Mouse (Mus musculus) heart, embryonic 15.5 days (tissue): ENCODE data around the gene Bmp10. TPM values are rescaled to one million over a fixed set of nuclear protein-coding genes. Genes with fewer than 3 reads are reported as not detected.

Source experiments
- ATAC-seq: fragments of 200-750 bp; cut with Nextera tagmentation; replicated peaks from 2 replicates; pipeline ENCODE4 v1.8.0; 2017; ENCODE audit warnings: low read depth, moderate TSS enrichment; ENCODE audit not compliant: insufficient number of reproducible peaks, insufficient read depth, low FRiP score
- H3K27ac ChIP-seq: fragments of 300-500 bp; sonication (generic); 2 replicates; pipeline ENCODE4 v1.5.1; 2015; ENCODE audit warnings: mild to moderate bottlenecking, inconsistent platforms
- H3K27me3 ChIP-seq: fragments of 300-500 bp; sonication (generic); 2 replicates; pipeline ENCODE4 v1.6.1; 2015; ENCODE audit warnings: inconsistent platforms
- H3K36me3 ChIP-seq: fragments of 300-500 bp; sonication (generic); 2 replicates; pipeline ENCODE4 v1.6.1; 2015; ENCODE audit warnings: mild to moderate bottlenecking, inconsistent platforms
- H3K4me1 ChIP-seq: fragments of 300-500 bp; sonication (generic); replicated peaks from 2 replicates; pipeline ENCODE4 v1.6.1; 2015; ENCODE audit warnings: inconsistent platforms
- H3K4me2 ChIP-seq: fragments of 300-500 bp; sonication (generic); 2 replicates; pipeline ENCODE4 v1.6.1; 2015; ENCODE audit warnings: inconsistent platforms, mild to moderate bottlenecking, moderate library complexity
- H3K4me3 ChIP-seq: fragments of 300-500 bp; sonication (generic); 2 replicates; pipeline ENCODE4 v1.5.1; 2015; ENCODE audit warnings: mild to moderate bottlenecking, inconsistent platforms
- H3K9ac ChIP-seq: fragments of 300-500 bp; sonication (generic); 2 replicates; pipeline ENCODE4 v1.6.1; 2015; ENCODE audit warnings: mild to moderate bottlenecking, inconsistent platforms
- H3K9me3 ChIP-seq: fragments of 300-500 bp; sonication (generic); replicated peaks from 2 replicates; pipeline ENCODE4 v1.6.1; 2016; ENCODE audit warnings: inconsistent platforms
- WGBS: fragments of 180-500 bp; shearing (Covaris S2); methylation state at CpG from one replicate; pipeline ENCODE4 v1.1.7; 2015; ENCODE audit warnings: mixed read lengths; 5-methylcytosine and 5-hydroxymethylcytosine counted together
- polyA plus RNA-seq: library from polyadenylated mRNA; unstranded; fragments of >200 nt; fragmentation: Nextera tagmentation; extraction: Ambion mirVana; gene quantifications from 2 replicates; pipeline ENCODE4 v1.2.1, GENCODE M21; 2015

Bmp10 gene
- 3.1 and 4.4 TPM in 2 replicates for polyA plus RNA-seq

DNA sequence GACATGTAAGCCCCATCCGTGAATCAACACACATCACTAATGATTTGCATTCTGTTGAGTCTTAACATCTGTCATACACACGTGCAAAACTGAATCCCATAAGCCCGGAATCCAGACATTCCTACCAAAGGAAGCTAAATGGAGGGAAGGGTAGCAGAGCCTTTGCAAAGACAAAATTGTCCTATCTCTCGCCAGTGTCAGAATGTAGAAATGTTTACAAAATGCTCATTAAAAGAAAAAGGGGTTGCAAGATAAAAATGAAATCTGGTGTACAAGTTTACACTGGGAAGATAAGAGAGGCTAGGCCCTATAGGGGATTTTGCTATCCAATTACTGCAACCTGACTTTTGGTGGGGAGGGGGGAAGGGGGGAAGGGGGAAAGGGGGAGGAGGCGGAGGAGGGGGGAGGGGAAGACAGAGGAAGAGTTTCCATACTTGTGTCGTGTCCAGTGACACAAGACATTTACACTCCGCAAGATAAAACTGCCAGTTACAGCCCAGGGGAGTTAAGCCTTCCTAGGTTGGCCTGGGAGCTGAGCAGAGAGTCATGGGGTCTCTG, at the start of gene Bmp10:
Gene Bmp10, plus strand, starts transcription at position 508 of the 558 bp plus-strand sequence.
- Histone ChIP-seq H3K27me3 (peaks cover 68% of the 10 kb centered on the region), H3K4me1 (peaks cover 16% of the 10 kb centered on the region), H3K4me3 (peak within 1 kb of the TSS; percentile 36), H3K27ac (peak within 1 kb of the TSS; percentile 64), H3K4me2 (peak within 1 kb of the TSS; percentile 15; the same call in 1 of the 2 replicates), H3K9ac (peak within 1 kb of the TSS; percentile 34; the same call in 1 of the 2 replicates), H3K36me3 (no peaks in the 10 kb centered on the region), H3K9me3 (no peaks in the 10 kb centered on the region)
- 47% methylated on average over 7 of the region's 7 CpGs for WGBS
- ATAC-seq, result no peak; the same call in 1 of the 2 replicates

DNA sequence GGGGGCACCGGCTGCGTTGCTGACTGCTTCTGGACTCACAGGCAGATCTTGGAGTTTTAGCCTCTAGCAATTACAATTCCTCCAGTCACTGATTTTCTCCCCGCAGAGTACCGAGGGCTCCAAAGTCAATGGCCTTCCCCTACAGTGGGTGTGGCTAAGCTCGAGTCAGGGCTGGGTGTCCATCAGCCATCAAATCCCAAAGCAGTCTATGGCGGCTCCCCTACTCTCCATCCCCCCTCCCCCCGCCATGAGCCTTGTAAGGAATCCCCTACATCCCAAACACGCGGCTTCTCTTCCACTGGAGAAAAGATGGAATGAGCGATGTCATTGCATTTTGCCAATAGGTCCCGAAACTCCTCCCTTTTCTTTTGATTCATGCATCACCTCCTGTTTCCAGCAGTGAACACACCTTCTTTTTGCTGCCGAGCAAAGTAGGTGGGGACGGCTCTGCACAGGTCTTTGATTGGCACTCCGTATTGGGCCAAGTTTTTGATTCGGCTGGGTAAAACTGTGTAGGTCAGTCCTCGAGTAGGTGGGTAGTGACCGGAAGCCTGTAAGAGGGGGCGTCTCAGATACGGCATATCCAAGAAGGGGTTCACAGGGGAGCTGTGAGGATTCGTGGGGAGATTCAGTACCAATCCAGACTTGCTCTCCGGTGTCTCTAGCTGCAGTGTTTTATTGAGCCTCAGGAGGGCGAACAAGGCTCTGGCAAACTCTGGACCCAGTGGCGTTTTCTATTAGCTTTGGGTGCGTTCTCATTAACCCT, 44.7 kb upstream of the Bmp10 start:
- WGBS, result 13% methylated on average over 24 of the region's 24 CpGs
- H3K36me3 ChIP-seq, result no peaks in the 10 kb centered on the region
- H3K27ac ChIP-seq, result no peak overlapping the region
- H3K27me3 ChIP-seq, result peaks cover 81% of the 10 kb centered on the region
- peaks cover 14% of the 10 kb centered on the region for H3K4me1 ChIP-seq
- ATAC-seq, result no peak
- peak overlapping the region; percentile 27; the same call in 1 of the 2 replicates for H3K9ac ChIP-seq
- H3K4me2 ChIP-seq, result peak overlapping the region; percentile 56
- H3K4me3 ChIP-seq, result peak overlapping the region; percentile 36
- no peaks in the 10 kb centered on the region for H3K9me3 ChIP-seq

- 37% methylated on average over 5 of the region's 6 CpGs for WGBS
- H3K27me3 ChIP-seq, result peaks cover 81% of the 10 kb centered on the region
- H3K27ac ChIP-seq, result no peak overlapping the region
- no peak for ATAC-seq
- H3K9me3 ChIP-seq, result no peaks in the 10 kb centered on the region
- peak overlapping the region; percentile 56 for H3K4me2 ChIP-seq
- no peak overlapping the region for H3K4me3 ChIP-seq
- H3K4me1 ChIP-seq, result peaks cover 14% of the 10 kb centered on the region
- no peaks in the 10 kb centered on the region for H3K36me3 ChIP-seq
- no peak overlapping the region for H3K9ac ChIP-seq
Observed at GRCm38 (mm10) chr6:87384761-87385160, 44.0 kb upstream of the Bmp10 start.

DNA sequence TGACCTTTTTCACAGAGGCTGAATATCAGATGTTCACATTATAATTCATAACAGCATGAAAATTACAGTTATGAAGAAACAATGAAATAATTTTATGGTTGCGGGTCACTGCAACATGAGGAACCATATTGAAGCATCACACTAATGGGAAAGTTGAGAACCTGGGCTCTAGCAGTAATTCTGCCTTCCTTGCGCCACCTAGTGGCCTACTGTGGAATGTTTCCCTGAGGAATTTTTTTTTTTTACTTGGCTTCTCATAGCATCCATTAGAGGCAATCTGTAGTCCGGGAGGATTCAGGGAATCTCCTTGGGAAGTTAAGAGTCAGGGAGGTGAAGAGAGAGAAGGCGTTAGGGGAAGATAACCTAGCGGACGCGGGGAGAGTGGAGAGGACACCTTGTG, 42.6 kb upstream of the Bmp10 start:
- Histone ChIP-seq H3K27me3 (peaks cover 75% of the 10 kb centered on the region), H3K9ac (no peak overlapping the region), H3K4me2 (no peak overlapping the region), H3K27ac (no peak overlapping the region), H3K4me1 (peaks cover 14% of the 10 kb centered on the region), H3K36me3 (no peaks in the 10 kb centered on the region), H3K4me3 (no peak overlapping the region), H3K9me3 (no peaks in the 10 kb centered on the region)
- no peak for ATAC-seq
- WGBS, result 9% methylated on average over 7 of the region's 7 CpGs

DNA sequence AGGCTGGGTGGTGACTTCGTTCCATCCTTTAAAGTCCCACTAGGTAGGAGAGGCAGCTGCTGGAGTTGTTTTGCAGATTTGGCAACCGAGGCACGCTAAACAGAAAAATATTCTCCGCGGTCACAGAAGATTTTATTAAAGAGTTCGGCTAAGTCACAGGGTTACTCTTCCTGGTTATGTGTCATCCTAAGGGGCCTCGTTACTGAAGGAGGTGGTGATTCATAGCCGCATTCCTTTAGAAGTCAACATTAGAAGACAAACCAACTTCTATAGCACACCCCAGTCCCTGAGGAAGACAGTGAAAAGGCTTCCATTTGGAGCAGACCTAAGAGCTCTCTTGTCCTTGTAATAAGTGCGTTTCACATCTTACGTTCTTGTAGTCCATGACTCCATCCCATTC, 42.1 kb upstream of the Bmp10 start:
- peaks cover 73% of the 10 kb centered on the region for H3K27me3 ChIP-seq

DNA sequence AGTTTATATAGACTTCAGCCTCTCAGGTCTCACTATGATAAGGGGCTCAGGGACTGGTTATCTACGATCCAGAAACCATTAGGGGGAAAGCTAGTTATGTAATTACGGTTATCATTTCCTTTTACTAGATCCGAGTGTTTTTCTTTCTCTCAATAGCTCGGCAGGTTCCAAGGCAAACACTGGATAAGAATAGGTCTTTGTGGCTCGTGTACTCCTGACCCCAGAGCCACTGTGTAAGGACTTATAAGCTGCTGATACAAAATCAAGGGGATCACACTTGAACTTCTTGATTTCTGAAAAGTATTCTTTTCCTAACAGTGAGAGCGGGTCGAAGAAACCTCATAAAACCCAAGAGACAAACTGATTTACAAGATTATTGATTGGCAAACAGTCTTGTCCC, 39.9 kb upstream of the Bmp10 start, which contains the start of gene Gkn3:
Gene Gkn3, minus strand, starts transcription at position 59 of the 400 bp plus-strand sequence.
- no peak within 1 kb of the TSS for H3K9ac ChIP-seq
- 41% methylated on average over 7 of the region's 7 CpGs for WGBS
- no peaks in the 10 kb centered on the region for H3K36me3 ChIP-seq
- no peaks in the 10 kb centered on the region for H3K9me3 ChIP-seq
- H3K27me3 ChIP-seq, result peaks cover 62% of the 10 kb centered on the region
- no peak within 1 kb of the TSS for H3K4me2 ChIP-seq
- H3K27ac ChIP-seq, result no peak within 1 kb of the TSS
- no peak for ATAC-seq
- peaks cover 14% of the 10 kb centered on the region for H3K4me1 ChIP-seq
- H3K4me3 ChIP-seq, result no peak within 1 kb of the TSS

More for the DNA sequence above, 42.1 kb upstream of the Bmp10 start:
- 75% methylated on average over 10 of the region's 10 CpGs for WGBS
- H3K36me3 ChIP-seq, result no peaks in the 10 kb centered on the region
- H3K27ac ChIP-seq, result no peak overlapping the region
- no peak overlapping the region for H3K4me3 ChIP-seq
- no peak for ATAC-seq
- H3K4me1 ChIP-seq, result peaks cover 14% of the 10 kb centered on the region
- no peak overlapping the region for H3K9ac ChIP-seq
- H3K4me2 ChIP-seq, result no peak overlapping the region
- H3K9me3 ChIP-seq, result no peaks in the 10 kb centered on the region

DNA sequence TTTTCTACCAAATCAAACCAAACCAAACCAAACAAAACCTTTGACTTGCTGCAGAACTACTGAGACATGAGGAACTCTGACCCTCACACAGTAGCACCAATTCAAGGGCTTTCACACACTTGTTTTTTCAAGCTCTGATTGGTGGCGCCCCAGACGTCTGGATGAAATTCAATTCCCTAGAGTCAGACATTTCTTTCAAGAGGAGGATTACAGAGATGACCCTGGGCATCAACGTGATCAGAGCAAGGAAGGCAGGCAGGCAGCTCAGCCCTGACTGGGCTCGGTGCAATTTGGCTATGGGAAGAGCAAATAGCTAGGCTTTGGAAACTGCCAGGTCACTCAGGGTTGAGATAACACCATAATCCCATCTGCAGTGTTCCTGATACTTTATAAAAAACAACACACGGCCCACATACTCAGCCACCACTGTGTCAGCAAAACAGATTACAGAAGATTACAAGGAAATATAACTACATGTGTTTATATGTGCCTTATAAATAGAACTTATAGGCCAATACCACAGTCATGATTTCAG, 39.3 kb upstream of the Bmp10 start:
- no peak for ATAC-seq
- Histone ChIP-seq H3K9ac (no peak overlapping the region), H3K4me1 (peaks cover 10% of the 10 kb centered on the region), H3K9me3 (no peaks in the 10 kb centered on the region), H3K36me3 (no peaks in the 10 kb centered on the region), H3K4me3 (no peak overlapping the region), H3K4me2 (no peak overlapping the region), H3K27ac (no peak overlapping the region), H3K27me3 (peaks cover 63% of the 10 kb centered on the region)
- WGBS, result 25% methylated on average over 5 of the region's 5 CpGs

DNA sequence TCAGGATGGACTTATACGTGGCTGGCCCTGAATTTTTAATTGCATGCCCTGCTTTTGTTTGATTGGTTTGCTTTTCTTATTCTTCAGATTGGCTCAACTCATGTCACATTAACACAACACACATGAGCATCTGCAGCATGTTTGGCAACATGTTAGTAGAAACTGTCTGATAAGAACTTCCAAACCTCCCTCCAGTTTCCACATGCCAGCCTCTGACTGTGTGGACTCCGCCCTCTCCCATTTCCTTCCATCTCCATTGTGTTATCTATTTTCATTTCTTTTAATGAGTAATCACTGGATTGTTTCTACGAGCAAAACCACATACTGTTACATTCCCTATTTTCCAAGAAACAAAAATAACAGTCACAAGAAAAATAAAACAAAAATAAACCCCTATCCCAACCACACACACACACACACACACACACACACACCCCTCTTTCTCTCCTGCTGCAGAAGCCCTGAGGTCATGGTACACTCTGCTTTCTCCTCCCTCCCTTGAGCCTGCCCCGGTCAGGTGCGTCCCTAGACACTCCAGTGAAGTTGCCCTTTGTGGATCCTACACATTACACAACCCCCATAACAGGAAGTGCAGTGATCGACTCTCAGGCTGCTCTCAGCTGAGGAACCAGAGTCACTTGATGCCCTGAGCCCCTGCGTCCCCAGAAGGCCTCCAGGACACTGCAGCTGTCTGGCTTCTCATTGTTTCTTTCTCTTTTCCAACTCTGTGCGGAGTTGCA, 35.2 kb upstream of the Bmp10 start:
- 66% methylated on average over 8 of the region's 8 CpGs for WGBS
- H3K27me3 ChIP-seq, result peaks cover 66% of the 10 kb centered on the region
- ATAC-seq, result no peak

GRCm38 (mm10) chr6:87394783-87395182, 34.0 kb upstream of the Bmp10 start:
- no peak for ATAC-seq
- peaks cover 63% of the 10 kb centered on the region for H3K27me3 ChIP-seq
- 73% methylated on average over 9 of the region's 9 CpGs for WGBS

More for the DNA sequence above, 35.2 kb upstream of the Bmp10 start:
- Histone ChIP-seq H3K9ac (no peak overlapping the region), H3K4me2 (no peak overlapping the region), H3K9me3 (no peaks in the 10 kb centered on the region), H3K36me3 (no peaks in the 10 kb centered on the region), H3K27ac (no peak overlapping the region), H3K4me3 (no peak overlapping the region), H3K4me1 (peaks cover 10% of the 10 kb centered on the region; the same call in 1 of the 2 replicates)

GRCm38 (mm10) chr6:87399137-87399536, 29.7 kb upstream of the Bmp10 start:
- Histone ChIP-seq H3K4me1 (peaks cover 28% of the 10 kb centered on the region), H3K36me3 (no peaks in the 10 kb centered on the region), H3K27me3 (peaks cover 50% of the 10 kb centered on the region), H3K9ac (no peak overlapping the region), H3K9me3 (no peaks in the 10 kb centered on the region), H3K4me3 (no peak overlapping the region), H3K27ac (no peak overlapping the region), H3K4me2 (no peak overlapping the region)
- no peak for ATAC-seq
- 3% methylated on average over 5 of the region's 5 CpGs for WGBS

More at GRCm38 (mm10) chr6:87394783-87395182, 34.0 kb upstream of the Bmp10 start:
- H3K4me1 ChIP-seq, result peaks cover 16% of the 10 kb centered on the region
- H3K4me2 ChIP-seq, result 0 out of 2 replicates have a peak overlapping the region, but pooled peaks have one; percentile 17
- H3K27ac ChIP-seq, result no peak overlapping the region
- H3K4me3 ChIP-seq, result no peak overlapping the region
- H3K36me3 ChIP-seq, result no peaks in the 10 kb centered on the region
- H3K9ac ChIP-seq, result no peak overlapping the region
- no peaks in the 10 kb centered on the region for H3K9me3 ChIP-seq
